Mouse (Mus musculus): ENCODE data around the gene Zfp758. TPM values are rescaled to one million over a fixed set of nuclear protein-coding genes. Genes with fewer than 3 reads are reported as not detected.
"Not testable (repeated sequence)": the region's sequence is repeated elsewhere in the genome, so short reads cannot be mapped to it uniquely, and the experiment has no call there.

Zfp758 gene
- 1.4 TPM for polyA plus RNA-seq (2012; fragmentation: generic; extraction: Trizol)

- Histone ChIP-seq H3K79me2 (ENCODE audit: control insufficient read depth, insufficient read depth) (peaks cover 13% of the 10 kb centered on the region), H3K4me3 (peak within 1 kb of the TSS; percentile 56), H3K4me2 (ENCODE audit: low read depth) (peak within 1 kb of the TSS; percentile 82), H3K36me3 (ENCODE audit: control insufficient read depth, insufficient read depth) (peaks cover 11% of the 10 kb centered on the region)
- not testable (repeated sequence) for H3K27me3 ChIP-seq (ENCODE audit: control insufficient read depth, insufficient read depth, insufficient read length); H3ac ChIP-seq (ENCODE audit: control insufficient read depth, insufficient read length)
Measured at GRCm38 (mm10) chr17:22361101-22361781, at the start of gene Zfp758, which contains the start of gene Zfp944. Gene Zfp758 (plus strand): TSS chr17:22361453. Gene Zfp944 (minus strand): TSS chr17:22361400.

GRCm38 (mm10) chr17:22314219-22314618 lies 47.0 kb upstream of the Zfp758 start:
- not testable (repeated sequence) for H3K36me3 ChIP-seq (ENCODE audit: control insufficient read depth, insufficient read depth); H3K27me3 ChIP-seq (ENCODE audit: control insufficient read depth, insufficient read depth, insufficient read length); H3K79me2 ChIP-seq (ENCODE audit: control insufficient read depth, insufficient read depth); H3ac ChIP-seq (ENCODE audit: control insufficient read depth, insufficient read length)
- H3K4me3 ChIP-seq = peak overlapping the region; percentile 47
- H3K4me2 ChIP-seq (ENCODE audit: low read depth) = peak overlapping the region; percentile 71

- H3K4me3 ChIP-seq = peak within 1 kb of the TSS; percentile 47
Measured at GRCm38 (mm10) chr17:22314730-22315226, 46.5 kb upstream of the Zfp758 start, which contains the start of gene CT030661.1. Gene CT030661.1 (minus strand): TSS chr17:22314837.

GRCm38 (mm10) chr17:22315247-22315646 lies 46.0 kb upstream of the Zfp758 start:
- not testable (repeated sequence) for H3K27me3 ChIP-seq (ENCODE audit: control insufficient read depth, insufficient read depth, insufficient read length); H3ac ChIP-seq (ENCODE audit: control insufficient read depth, insufficient read length); H3K36me3 ChIP-seq (ENCODE audit: control insufficient read depth, insufficient read depth); H3K79me2 ChIP-seq (ENCODE audit: control insufficient read depth, insufficient read depth)
- Histone ChIP-seq H3K4me3 (peak overlapping the region; percentile 47), H3K4me2 (ENCODE audit: low read depth) (peak overlapping the region; percentile 77)

More at GRCm38 (mm10) chr17:22314730-22315226, 46.5 kb upstream of the Zfp758 start, which contains the start of gene CT030661.1:
- TF ChIP-seq USF1 (IDR thresholded peaks at IDR 0.05; ENCODE audit: low read depth) (peak; percentile 85), POLR2A (IDR thresholded peaks at IDR 0.05; ENCODE audit: insufficient read length, low read depth) (peak; percentile 41)
- H3K27me3 ChIP-seq (ENCODE audit: control insufficient read depth, insufficient read depth, insufficient read length); H3ac ChIP-seq (ENCODE audit: control insufficient read depth, insufficient read length); H3K36me3 ChIP-seq (ENCODE audit: control insufficient read depth, insufficient read depth); H3K79me2 ChIP-seq (ENCODE audit: control insufficient read depth, insufficient read depth): not testable (repeated sequence)
- peak within 1 kb of the TSS; percentile 77 for H3K4me2 ChIP-seq (ENCODE audit: low read depth)

GRCm38 (mm10) chr17:22352794-22353193 lies 8.5 kb upstream of the Zfp758 start:
- Histone ChIP-seq H3K79me2 (ENCODE audit: control insufficient read depth, insufficient read depth) (no peaks in the 10 kb centered on the region), H3K36me3 (ENCODE audit: control insufficient read depth, insufficient read depth) (peaks cover 17% of the 10 kb centered on the region)
- TF ChIP-seq TCF3 (IDR thresholded peaks at IDR 0.05; ENCODE audit: insufficient read length, low read depth) (no peak), CEBPB (IDR thresholded peaks at IDR 0.05; ENCODE audit: insufficient read depth, poor library complexity, severe bottlenecking) (no peak), SRF (IDR thresholded peaks at IDR 0.05; ENCODE audit: control insufficient read depth, insufficient read length, low read depth) (no peak), TCF12 (IDR thresholded peaks at IDR 0.05; ENCODE audit: insufficient read depth, poor library complexity, severe bottlenecking) (no peak), POLR2AphosphoS2 (IDR thresholded peaks at IDR 0.05; ENCODE audit: insufficient read length, low read depth) (no peak), MYOD1 (IDR thresholded peaks at IDR 0.05; ENCODE audit: control insufficient read depth in 1 of 3, insufficient read length in 2 of 3, low read depth in 2 of 3) (no peak), REST (IDR thresholded peaks at IDR 0.05; ENCODE audit: insufficient read depth, insufficient read length) (no peak), POLR2A (IDR thresholded peaks at IDR 0.05; ENCODE audit: insufficient read length, low read depth) (no peak), MYOG (IDR thresholded peaks at IDR 0.05; ENCODE audit: control insufficient read depth in 1 of 3, insufficient read depth in 1 of 3, insufficient read length in 2 of 3, low read depth in 2 of 3) (no peak), USF1 (IDR thresholded peaks at IDR 0.05; ENCODE audit: low read depth) (no peak), E2F4 (IDR thresholded peaks at IDR 0.05; ENCODE audit: insufficient read depth) (no peak), MAX (IDR thresholded peaks at IDR 0.05; ENCODE audit: low read depth) (no peak)

GRCm38 (mm10) chr17:22360572-22360971 lies 681 bp upstream of the Zfp758 start:
- TF ChIP-seq TCF12 (IDR thresholded peaks at IDR 0.05; ENCODE audit: insufficient read depth, poor library complexity, severe bottlenecking) (no peak), CEBPB (IDR thresholded peaks at IDR 0.05; ENCODE audit: insufficient read depth, poor library complexity, severe bottlenecking) (no peak)

More at GRCm38 (mm10) chr17:22352794-22353193, 8.5 kb upstream of the Zfp758 start:
- Histone ChIP-seq H3K4me2 (ENCODE audit: low read depth) (no peak overlapping the region), H3ac (ENCODE audit: control insufficient read depth, insufficient read length) (no peak overlapping the region), H3K27me3 (ENCODE audit: control insufficient read depth, insufficient read depth, insufficient read length) (no peaks in the 10 kb centered on the region), H3K4me3 (no peak overlapping the region)

More at GRCm38 (mm10) chr17:22360572-22360971, 681 bp upstream of the Zfp758 start:
- H3ac ChIP-seq (ENCODE audit: control insufficient read depth, insufficient read length) = no peak overlapping the region
- peaks cover 14% of the 10 kb centered on the region for H3K36me3 ChIP-seq (ENCODE audit: control insufficient read depth, insufficient read depth)
- H3K4me3 ChIP-seq = peak overlapping the region; percentile 56
- peak overlapping the region; percentile 82 for H3K4me2 ChIP-seq (ENCODE audit: low read depth)
- no peaks in the 10 kb centered on the region for H3K27me3 ChIP-seq (ENCODE audit: control insufficient read depth, insufficient read depth, insufficient read length)
- peaks cover 13% of the 10 kb centered on the region for H3K79me2 ChIP-seq (ENCODE audit: control insufficient read depth, insufficient read depth)
